Mouse (Mus musculus) gastrocnemius, adult 2 months (tissue): ENCODE measurements around the gene Ndufs8. TPM values are rescaled to one million over a fixed set of nuclear protein-coding genes. Genes with fewer than 3 reads are reported as not detected.
A peak's percentile ranks its signal among the peaks of the same experiment; 100 is the strongest.

Experiments used
- DNase-seq: peaks from one replicate; pipeline ENCODE4 v3.0.0; 2022
- H3K27ac ChIP-seq: fragments of 200-600 bp; 2 replicates; pipeline ENCODE4 v1.8.1; 2022; ENCODE audit warnings: mild to moderate bottlenecking
- H3K4me3 ChIP-seq: fragments of 200-600 bp; 2 replicates; pipeline ENCODE4 v1.8.1; 2022; ENCODE audit warnings: mild to moderate bottlenecking, moderate library complexity
- CTCF ChIP-seq: fragments of 200-600 bp; IDR thresholded peaks from 2 replicates; pipeline ENCODE4 v1.8.1; 2022; ENCODE audit warnings: antibody characterized with exemption, mild to moderate bottlenecking, moderate library complexity
- intact Hi-C: fragments of 180-260 bp; cut with DNase I; formaldehyde crosslinking; loops from one replicate; pipeline ENCODE4 v1.15.1; 2025
- total RNA-seq, 2 experiments: library from RNA; stranded (reverse); gene quantifications; 2 replicates each; pipeline ENCODE4 v1.2.3; 2021

Gene Ndufs8
- total RNA-seq, 2 experiments from 2014 or later, result 211 to 334 TPM

GRCm38 (mm10) chr19:3928779-3929178 is 16.2 kb upstream of the Ndufs8 start:
- intact Hi-C loops, result no loop called here
- H3K4me3 ChIP-seq, result peak overlapping the region; percentile 49; the same call in 1 of the 2 replicates
- DNase-seq, result no peak
- peak overlapping the region; percentile 84 for H3K27ac ChIP-seq
- no peak for TF ChIP-seq CTCF

GRCm38 (mm10) chr19:3927989-3928388 is 15.4 kb upstream of the Ndufs8 start:
- peak; percentile 33 for DNase-seq
- Histone ChIP-seq H3K4me3 (no peak overlapping the region), H3K27ac (peak overlapping the region; percentile 84)
- intact Hi-C loops, result no loop called here
- TF ChIP-seq CTCF, result no peak

DNA sequence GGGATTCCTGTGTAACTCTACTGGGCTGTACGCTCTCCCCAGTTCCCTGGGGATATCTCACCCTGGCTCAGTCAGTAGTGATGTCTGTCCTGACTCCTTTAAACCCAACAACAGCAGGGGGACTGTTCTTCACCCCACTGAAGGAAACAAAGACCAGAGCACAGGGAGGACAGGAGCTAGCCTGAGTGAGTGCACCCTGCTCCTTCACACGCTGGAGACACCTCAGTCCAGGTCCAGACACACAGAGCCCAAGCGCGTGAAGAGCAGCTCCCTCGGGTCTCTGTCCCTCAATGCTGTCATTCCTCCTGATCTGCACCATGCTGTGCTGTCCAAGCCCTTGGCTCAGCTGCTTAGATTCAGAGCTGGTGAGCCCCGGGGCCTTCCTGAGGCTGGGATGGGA is 14.1 kb upstream of the Ndufs8 start:
- intact Hi-C loops, result no loop called here
- no peak for DNase-seq
- H3K27ac ChIP-seq, result peak overlapping the region; percentile 52

GRCm38 (mm10) chr19:3926279-3926678 is 13.7 kb upstream of the Ndufs8 start:
- Histone ChIP-seq H3K27ac (peak overlapping the region; percentile 52), H3K4me3 (no peak overlapping the region)
- peak; percentile 52 for DNase-seq
- TF ChIP-seq CTCF, result no peak
- intact Hi-C loops, result no loop called here

More for the DNA sequence above, 14.1 kb upstream of the Ndufs8 start:
- no peak for TF ChIP-seq CTCF
- H3K4me3 ChIP-seq, result no peak overlapping the region

GRCm38 (mm10) chr19:3925859-3926258 is 13.3 kb upstream of the Ndufs8 start:
- DNase-seq, result no peak
- intact Hi-C loops, result no loop called here
- peak overlapping the region; percentile 52 for H3K27ac ChIP-seq

GRCm38 (mm10) chr19:3924868-3925267 is 12.3 kb upstream of the Ndufs8 start:
- Histone ChIP-seq H3K27ac (peak overlapping the region; percentile 79), H3K4me3 (no peak overlapping the region)
- intact Hi-C loops, result no loop called here
- DNase-seq, result peak; percentile 16
- TF ChIP-seq CTCF, result no peak

More at GRCm38 (mm10) chr19:3925859-3926258, 13.3 kb upstream of the Ndufs8 start:
- no peak for TF ChIP-seq CTCF
- H3K4me3 ChIP-seq, result no peak overlapping the region

DNA sequence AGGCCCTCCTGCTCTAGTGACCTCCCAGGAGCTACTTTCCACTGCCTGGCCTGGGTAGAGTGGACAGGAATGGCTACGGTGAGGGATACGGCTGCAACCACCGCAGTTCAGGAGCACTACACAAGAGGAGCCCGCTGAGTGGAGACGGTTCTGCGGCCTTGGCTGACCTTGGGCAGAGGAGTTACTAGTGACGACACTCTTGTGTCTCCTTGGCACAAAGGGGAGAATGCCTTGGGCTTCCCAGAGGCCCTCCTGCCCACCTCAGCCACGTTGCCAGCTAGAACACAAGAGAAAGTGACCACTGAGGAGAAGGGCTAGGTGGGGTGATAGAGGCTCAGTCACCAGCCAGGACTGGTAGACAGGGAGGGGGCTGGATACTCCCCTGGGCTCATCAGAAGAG is 11.6 kb upstream of the Ndufs8 start:
- intact Hi-C loops, result no loop called here
- no peak for TF ChIP-seq CTCF
- peak overlapping the region; percentile 79 for H3K27ac ChIP-seq
- no peak overlapping the region for H3K4me3 ChIP-seq
- DNase-seq, result peak; percentile 24

GRCm38 (mm10) chr19:3923586-3923985 is 11.0 kb upstream of the Ndufs8 start:
- intact Hi-C loops, result no loop called here
- TF ChIP-seq CTCF, result no peak
- Histone ChIP-seq H3K27ac (peak overlapping the region; percentile 79), H3K4me3 (peak overlapping the region; percentile 1; the same call in 1 of the 2 replicates)
- DNase-seq, result peak; percentile 66

- Histone ChIP-seq H3K27ac (peak overlapping the region; percentile 79), H3K4me3 (no peak overlapping the region)
- no peak for TF ChIP-seq CTCF
- DNase-seq, result peak; percentile 42
- intact Hi-C loops, result no loop called here
These were observed 10.2 kb upstream of the Ndufs8 start for GRCm38 (mm10) chr19:3922661-3923371.

- H3K27ac ChIP-seq, result no peak overlapping the region
- intact Hi-C loops, result no loop called here
- DNase-seq, result no peak
- no peak overlapping the region for H3K4me3 ChIP-seq
- TF ChIP-seq CTCF, result no peak
These were observed 7.4 kb upstream of the Ndufs8 start for GRCm38 (mm10) chr19:3919928-3920327.

GRCm38 (mm10) chr19:3916727-3917126 is 4.2 kb upstream of the Ndufs8 start:
- no peak for DNase-seq
- intact Hi-C loops, result no loop called here
- no peak for TF ChIP-seq CTCF
- Histone ChIP-seq H3K27ac (no peak overlapping the region), H3K4me3 (no peak overlapping the region)

DNA sequence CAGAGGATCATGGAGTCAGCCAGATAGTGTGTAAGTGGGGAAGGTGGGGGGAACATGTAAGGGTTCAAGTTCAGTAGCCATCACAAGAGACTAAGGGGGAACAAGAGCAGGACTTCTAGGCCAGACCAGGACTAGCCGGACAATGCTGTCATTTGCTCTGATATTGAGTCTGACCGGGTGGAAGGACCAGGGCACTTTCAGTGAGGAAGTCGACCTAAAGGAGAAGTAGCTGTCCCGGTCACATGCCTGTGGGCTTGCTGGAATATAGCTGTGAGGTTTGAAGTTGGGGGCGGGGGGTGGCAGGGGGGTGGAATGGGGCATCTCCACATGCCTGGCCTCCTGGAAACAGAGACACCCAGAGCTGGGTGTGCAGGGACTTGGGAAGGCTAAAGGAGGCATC is 2.0 kb upstream of the Ndufs8 start:
- intact Hi-C loops, result loop anchor here (5.0 kb wide), 2 partner anchors 62 to 142 kb away; partner anchors contain the start of gene Chka
- Histone ChIP-seq H3K4me3 (no peak overlapping the region), H3K27ac (no peak overlapping the region)
- no peak for TF ChIP-seq CTCF
- DNase-seq, result no peak

DNA sequence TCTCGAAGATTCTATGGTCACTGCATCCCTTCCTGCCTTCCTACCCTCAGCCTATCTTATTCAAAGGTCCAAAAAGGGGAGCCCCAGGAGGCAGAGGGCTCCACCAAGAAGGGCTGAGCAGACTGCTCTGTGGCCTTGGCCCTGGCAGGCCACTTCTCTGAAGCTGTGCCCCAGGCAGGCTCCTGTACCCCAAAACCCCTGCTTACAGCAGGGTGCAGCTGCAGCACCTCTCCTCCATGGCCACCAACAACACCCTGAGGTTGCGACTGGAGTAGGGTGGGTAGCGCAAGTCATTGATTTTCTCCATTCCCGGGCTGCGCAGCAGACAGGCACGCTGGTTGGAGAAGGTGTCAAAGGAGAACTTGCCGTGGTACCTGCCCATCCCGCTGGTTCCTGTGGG is 1.1 kb upstream of the Ndufs8 start:
- Histone ChIP-seq H3K27ac (peak overlapping the region; percentile 99), H3K4me3 (peak overlapping the region; percentile 78)
- TF ChIP-seq CTCF, result no peak
- intact Hi-C loops, result loop anchor here (5.0 kb wide), 2 partner anchors 61 to 141 kb away; partner anchors contain the start of gene Chka
- DNase-seq, result no peak

DNA sequence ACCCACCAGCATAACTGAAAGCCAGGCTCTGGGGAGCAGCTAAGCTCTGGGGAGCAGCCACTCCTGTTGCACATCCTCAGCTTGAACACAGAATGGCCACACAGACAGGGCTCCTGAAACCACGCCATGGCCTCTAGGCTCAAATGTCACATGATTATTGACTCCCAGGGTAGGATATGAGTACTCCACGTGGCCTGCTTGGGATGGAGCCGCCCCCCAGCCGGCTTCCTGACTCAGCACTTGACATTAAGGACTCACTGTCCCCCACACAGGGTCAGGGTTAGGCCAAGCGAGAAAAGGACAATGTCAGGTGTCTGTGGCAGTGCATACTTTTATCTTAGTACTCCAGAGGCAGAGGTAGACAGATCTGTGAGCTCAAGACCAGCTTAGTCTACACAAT is 2.4 kb downstream of the Ndufs8 start:
- TF ChIP-seq CTCF, result no peak
- DNase-seq, result no peak
- no peak overlapping the region for H3K27ac ChIP-seq
- intact Hi-C loops, result loop anchor here (5.0 kb wide), 2 partner anchors 58 to 138 kb away; partner anchors contain the start of gene Chka
- no peak overlapping the region for H3K4me3 ChIP-seq
